8 mouse cellular contexts compared by ENCODE assay signal in the genomic region with DNA sequence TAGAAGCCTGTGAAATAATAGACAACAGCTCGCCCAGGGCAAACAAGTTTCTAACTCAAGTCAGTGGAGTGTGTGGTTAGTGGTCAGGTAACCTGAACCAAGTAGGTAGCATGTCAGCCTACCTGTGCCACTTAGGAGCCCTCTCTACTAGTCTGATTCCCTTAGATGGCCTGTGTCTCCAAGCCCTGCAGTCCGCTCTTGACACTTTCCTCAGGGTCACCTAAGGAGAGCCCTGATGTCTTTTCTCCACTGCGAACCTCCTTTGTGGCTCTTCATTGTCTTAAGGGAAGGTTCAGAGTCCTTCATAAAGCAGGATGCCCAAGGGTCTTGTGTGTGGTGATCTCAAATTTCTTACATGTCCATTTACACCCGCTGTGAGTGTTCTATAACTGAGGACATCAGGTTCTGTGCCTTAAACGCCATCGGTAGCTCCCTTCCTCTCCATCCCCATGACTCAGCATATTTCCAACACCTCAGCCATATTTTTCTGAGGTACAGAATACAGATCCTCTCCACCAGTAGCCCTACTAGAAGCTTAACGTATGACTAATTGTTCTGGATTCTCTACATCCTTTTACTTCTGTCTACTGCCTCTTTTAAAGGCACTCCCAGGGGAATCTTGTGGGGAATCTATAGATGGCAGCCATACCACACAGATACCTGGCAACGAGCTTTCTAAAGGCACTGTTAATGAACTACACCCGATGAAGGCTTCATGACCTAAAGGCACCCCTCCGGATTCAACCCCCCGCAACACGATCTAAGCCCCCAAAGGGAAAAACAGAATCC. TPM values are rescaled to one million over a fixed set of nuclear protein-coding genes. Genes with fewer than 3 reads are reported as not detected.
A peak's percentile ranks its signal among the peaks of the same experiment; 100 is the strongest.
DNase-seq lines count a peak whose midpoint lies in the region; ATAC-seq lines count a peak whose summit lies in the region.

No protein-coding gene starts in this region.

- H3K36me3 ChIP-seq in forebrain, embryonic 16.5 days (ENCODE audit: control insufficient read depth, insufficient read depth), result no peaks in the 10 kb centered on the region
- 0 out of 2 replicates have a peak, but pooled peaks cover 3% of the 10 kb centered on the region for H3K36me3 ChIP-seq in liver, embryonic 12.5 days

- 23% methylated on average over 12 of the region's 12 CpGs for WGBS in forebrain, embryonic 16.5 days
- WGBS in liver, embryonic 12.5 days (ENCODE audit: insufficient replicate concordance), result 13% methylated on average over 12 of the region's 12 CpGs

- peak overlapping the region; percentile 66; the same call in 1 of the 2 replicates for H3K4me3 ChIP-seq in forebrain, embryonic 16.5 days (replicated peaks; ENCODE audit: low read length)
- peak overlapping the region; percentile 60 for H3K4me3 ChIP-seq in liver, embryonic 12.5 days

- H3K4me2 ChIP-seq in forebrain, embryonic 16.5 days (ENCODE audit: low read length), result peak overlapping the region; percentile 99
- H3K4me2 ChIP-seq in liver, embryonic 12.5 days, result peak overlapping the region; percentile 88

- DNase-seq in cerebellum, adult 8-10 months, result peak; percentile 6
- DNase-seq in cerebellum, postnatal 14 days, result no peak
- peak; percentile 19 to 25 for DNase-seq in B cell, adult 2 months
- peak; percentile 37 for DNase-seq in yolk sac, embryonic 10.5 days (ENCODE audit: low spot score)
- DNase-seq in adrenal gland, postnatal 10 days, result no peak

- H3K9me3 ChIP-seq in forebrain, embryonic 16.5 days (ENCODE audit: control insufficient read depth, low read length), result no peaks in the 10 kb centered on the region
- H3K9me3 ChIP-seq in liver, embryonic 12.5 days (replicated peaks), result no peaks in the 10 kb centered on the region

- H3K9ac ChIP-seq in forebrain, embryonic 16.5 days (replicated peaks; ENCODE audit: low read depth, low read length), result peak overlapping the region; percentile 71; the same call in 1 of the 2 replicates
- no peak overlapping the region for H3K9ac ChIP-seq in liver, embryonic 12.5 days

- H3K27me3 ChIP-seq in forebrain, embryonic 16.5 days (replicated peaks; ENCODE audit: control insufficient read depth, insufficient read depth, low read length), result peaks cover 13% of the 10 kb centered on the region
- H3K27me3 ChIP-seq in liver, embryonic 12.5 days (replicated peaks), result peaks cover 99% of the 10 kb centered on the region

- peaks cover 54% of the 10 kb centered on the region for H3K4me1 ChIP-seq in forebrain, embryonic 16.5 days (replicated peaks; ENCODE audit: control insufficient read depth, insufficient read depth, low read length)
- H3K4me1 ChIP-seq in liver, embryonic 12.5 days, result peaks cover 51% of the 10 kb centered on the region

- ATAC-seq in forebrain, embryonic 16.5 days, result no peak
- ATAC-seq in liver, embryonic 12.5 days, result no peak
- no peak for ATAC-seq in megakaryocyte progenitor cell, adult 5-6 weeks (replicated peaks; ENCODE audit: poor library complexity)

- no peak overlapping the region for H3K27ac ChIP-seq in forebrain, embryonic 16.5 days (ENCODE audit: low read length)
- H3K27ac ChIP-seq in liver, embryonic 12.5 days, result no peak overlapping the region

RNA-seq across cellular contexts. Expression of a gene that starts 1.7 kb away (rescaled TPM):
- polyA plus RNA-seq in forebrain, embryonic 16.5 days (2015; fragmentation: Nextera tagmentation; extraction: Ambion mirVana), result 9.6 and 14.5 TPM in 2 replicates
- 12.5 and 12.7 TPM in 2 replicates for polyA plus RNA-seq in liver, embryonic 12.5 days (2016; fragmentation: Nextera tagmentation; extraction: Ambion mirVana)
- total RNA-seq in megakaryocyte progenitor cell, adult 5-6 weeks (2015), result 0.24 and 0.47 TPM in 2 replicates
- total RNA-seq in megakaryocyte progenitor cell, adult 5-6 weeks (2017), result 0.41 and 6.0 TPM in 2 replicates
- total RNA-seq in adrenal gland, postnatal 10 days (2021), result 10 to 100 TPM; 28.7 to 35.5 TPM

Comparison
In these comparisons a context has a peak if more than half of its experiments do, and no peak if none do; other contexts are left out.
1. DNase-seq: peak in cerebellum, adult 8-10 months (single experiment), B cell, adult 2 months (2 of 2) and yolk sac, embryonic 10.5 days (single experiment); none in cerebellum, postnatal 14 days (0 of 2) and adrenal gland, postnatal 10 days (single experiment).
2. RNA of a gene that starts 1.7 kb away (total RNA-seq): 28.7 to 35.5 TPM in adrenal gland, postnatal 10 days; 0.24 to 6.0 TPM in megakaryocyte progenitor cell, adult 5-6 weeks; every median in the first group is over 4 times any median in the second.